Mouse (Mus musculus) C2C12 (cell line): ENCODE measurements around the gene Pdha2.

Experiments used
- CEBPB ChIP-seq: IDR thresholded peaks from one replicate; pipeline ENCODE4 v1.6.1; 2011; ENCODE audit warnings: low read depth, mild to moderate bottlenecking, control low read depth, moderate library complexity
- CTCF ChIP-seq: IDR thresholded peaks from one replicate; pipeline ENCODE4 v1.5.1; 2011; ENCODE audit not compliant: control insufficient read depth, insufficient read depth, insufficient read length
- FOSL1 ChIP-seq: IDR thresholded peaks from one replicate; pipeline ENCODE4 v1.8.0; 2011; ENCODE audit warnings: mild to moderate bottlenecking, low read length; ENCODE audit not compliant: poor library complexity, insufficient read depth, severe bottlenecking
- MAX ChIP-seq: IDR thresholded peaks from one replicate; pipeline ENCODE4 v1.6.1; 2011; ENCODE audit warnings: mild to moderate bottlenecking, control low read depth
- MYOD1 ChIP-seq: IDR thresholded peaks from one replicate; pipeline ENCODE4 v1.6.1; 2011; ENCODE audit warnings: low read depth; ENCODE audit not compliant: control insufficient read depth, insufficient read length
- MYOG ChIP-seq: IDR thresholded peaks from one replicate; pipeline ENCODE4 v1.6.1; 2011; ENCODE audit not compliant: control insufficient read depth, insufficient read length; ENCODE audit errors: extremely low read depth
- USF1 ChIP-seq: IDR thresholded peaks from one replicate; pipeline ENCODE4 v1.6.1; 2011; ENCODE audit warnings: low read depth, mild to moderate bottlenecking, control low read depth, moderate library complexity

DNA sequence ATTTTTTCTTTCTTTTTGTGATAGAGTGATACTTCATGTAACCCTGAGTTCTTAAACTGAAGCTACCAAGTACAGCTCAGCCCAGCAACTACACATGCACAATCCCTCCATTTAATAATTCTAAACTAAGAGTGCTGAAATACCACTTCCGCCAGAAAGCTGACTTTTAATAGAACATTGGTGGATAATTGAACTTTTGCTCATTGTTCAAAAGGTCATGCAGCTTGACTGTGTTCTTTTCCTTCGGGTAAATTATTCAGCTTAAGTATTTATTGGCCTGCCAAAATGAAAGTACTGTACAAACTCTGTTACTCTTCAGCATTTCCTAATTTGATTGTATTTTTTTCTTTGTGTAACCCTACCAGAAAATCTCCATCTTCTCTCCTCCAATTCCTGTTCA lies 10.4 kb downstream of the Pdha2 start:
- no peak for TF ChIP-seq MYOG
- no peak for TF ChIP-seq CTCF
- TF ChIP-seq MAX: no peak
- no peak for TF ChIP-seq USF1
- no peak for TF ChIP-seq MYOD1
- no peak for TF ChIP-seq CEBPB
- no peak for TF ChIP-seq FOSL1
